Mouse (Mus musculus) embryonic facial prominence, embryonic 11.5 days (tissue): Measurements from ENCODE around the gene Duoxa2. TPM values are rescaled to one million over a fixed set of nuclear protein-coding genes. Genes with fewer than 3 reads are reported as not detected.
A peak's percentile ranks its signal among the peaks of the same experiment; 100 is the strongest.

Experiments
- ATAC-seq: fragments of 200-750 bp; cut with Nextera tagmentation; replicated peaks from 2 replicates; pipeline ENCODE4 v1.8.0; 2017; ENCODE audit warnings: low read depth; ENCODE audit not compliant: insufficient number of reproducible peaks, low FRiP score, low TSS enrichment
- DNase-seq: peaks from one replicate; pipeline ENCODE4 v3.0.0-alpha.2; 2015; ENCODE audit warnings: low spot score
- H3K27ac ChIP-seq: fragments of 300-500 bp; sonication (generic); replicated peaks from 2 replicates; pipeline ENCODE4 v1.5.1; 2014; ENCODE audit warnings: mild to moderate bottlenecking, low read depth, low read length, control low read depth
- H3K27me3 ChIP-seq: fragments of 300-500 bp; sonication (generic); 2 replicates; pipeline ENCODE4 v1.6.1; 2014; ENCODE audit warnings: mild to moderate bottlenecking, low read length, moderate library complexity, mixed read lengths; ENCODE audit not compliant: control insufficient read depth, insufficient read depth
- H3K36me3 ChIP-seq: fragments of 300-500 bp; sonication (generic); replicated peaks from 2 replicates; pipeline ENCODE4 v1.6.1; 2014; ENCODE audit warnings: low read depth, mild to moderate bottlenecking, low read length, moderate library complexity, mixed read lengths; ENCODE audit not compliant: control insufficient read depth, insufficient read depth
- H3K4me1 ChIP-seq: fragments of 300-500 bp; sonication (generic); 2 replicates; pipeline ENCODE4 v1.6.1; 2014; ENCODE audit warnings: low read length, mixed read lengths; ENCODE audit not compliant: control insufficient read depth, insufficient read depth
- H3K4me2 ChIP-seq: fragments of 300-500 bp; sonication (generic); 2 replicates; pipeline ENCODE4 v1.6.1; 2014; ENCODE audit warnings: low read depth, mild to moderate bottlenecking, control low read depth, low read length, moderate library complexity
- H3K4me3 ChIP-seq: fragments of 300-500 bp; sonication (generic); 2 replicates; pipeline ENCODE4 v1.5.1; 2014; ENCODE audit warnings: low read depth, low read length, control low read depth
- H3K9ac ChIP-seq: fragments of 300-500 bp; sonication (generic); replicated peaks from 2 replicates; pipeline ENCODE4 v1.6.1; 2014; ENCODE audit warnings: mild to moderate bottlenecking, control low read depth, low read length
- H3K9me3 ChIP-seq: fragments of 300-500 bp; sonication (generic); replicated peaks from 2 replicates; pipeline ENCODE4 v1.6.1; 2016; ENCODE audit warnings: mild to moderate bottlenecking, low read length, inconsistent platforms, mixed read lengths; ENCODE audit not compliant: control insufficient read depth
- WGBS: fragments of 180-500 bp; shearing (Covaris S2); extraction: QIAGEN DNeasy Blood & Tissue Kit; methylation state at CpG from one replicate; pipeline ENCODE4 v1.1.7; 2014; 5-methylcytosine and 5-hydroxymethylcytosine counted together
- polyA plus RNA-seq: library from polyadenylated mRNA; unstranded; fragments of >200 nt; fragmentation: Nextera tagmentation; extraction: Ambion mirVana; gene quantifications from 2 replicates; pipeline ENCODE4 v1.2.1, GENCODE M21; 2014

Duoxa2 gene
- polyA plus RNA-seq = not detected in 2 replicates

DNA sequence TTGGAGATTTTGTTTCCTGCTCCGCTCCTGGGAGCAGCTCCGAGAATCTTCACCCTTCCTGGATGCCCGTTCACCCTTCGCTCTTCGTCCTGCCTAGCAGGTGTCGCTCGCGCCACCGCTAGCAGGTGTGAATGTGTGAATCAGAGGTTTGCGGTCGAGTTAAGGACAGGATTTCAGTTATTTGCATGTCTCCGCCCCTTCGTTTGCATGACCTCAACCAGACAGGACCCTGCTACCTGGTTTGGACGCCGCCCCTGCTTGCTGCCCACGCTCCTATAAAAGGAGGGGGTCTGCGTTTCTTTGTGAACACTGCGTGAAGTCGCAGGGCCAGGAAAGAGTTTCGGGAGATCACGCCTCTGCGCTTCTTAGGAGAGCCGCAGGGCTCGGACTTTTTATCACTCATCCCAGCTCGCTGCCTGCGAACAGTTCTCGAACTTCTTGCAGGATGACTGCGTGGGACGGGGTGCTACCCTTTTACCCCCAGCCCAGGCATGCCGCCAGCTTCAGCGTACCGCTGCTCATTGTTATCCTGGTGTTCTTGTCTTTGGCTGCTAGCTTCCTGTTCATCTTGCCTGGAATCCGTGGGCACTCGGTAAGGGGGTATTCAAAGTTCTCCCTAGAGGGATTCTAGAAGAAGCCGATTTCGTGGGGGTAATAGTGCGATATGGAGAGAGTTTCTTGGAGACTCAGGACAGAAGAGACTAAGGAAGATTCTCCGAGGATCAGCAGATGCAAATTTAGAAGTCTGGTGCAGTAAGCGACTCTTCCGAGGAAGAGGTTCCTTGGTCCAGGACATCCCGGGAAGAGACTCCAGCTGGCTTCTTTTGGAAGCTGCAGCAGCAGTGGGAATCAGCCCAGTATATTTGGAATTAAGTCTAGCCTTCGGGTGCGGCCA, at the start of gene Duoxa2:
Duoxa2 (plus strand) TSS at position 305 of the 895 bp plus-strand sequence.
- H3K27me3 ChIP-seq = peaks cover 75% of the 10 kb centered on the region
- DNase-seq (peak; percentile 43), ATAC-seq (no peak)
- H3K9me3 ChIP-seq = no peaks in the 10 kb centered on the region
- H3K9ac ChIP-seq = no peak within 1 kb of the TSS; the same call in 1 of the 2 replicates
- peak within 1 kb of the TSS; percentile 17; the same call in 1 of the 2 replicates for H3K4me3 ChIP-seq
- H3K4me1 ChIP-seq = peaks cover 4% of the 10 kb centered on the region; the same call in 1 of the 2 replicates
- peak within 1 kb of the TSS; percentile 37 for H3K4me2 ChIP-seq
- H3K36me3 ChIP-seq = no peaks in the 10 kb centered on the region
- no peak within 1 kb of the TSS for H3K27ac ChIP-seq
- under 1% methylated on average over 43 of the region's 43 CpGs for WGBS

DNA sequence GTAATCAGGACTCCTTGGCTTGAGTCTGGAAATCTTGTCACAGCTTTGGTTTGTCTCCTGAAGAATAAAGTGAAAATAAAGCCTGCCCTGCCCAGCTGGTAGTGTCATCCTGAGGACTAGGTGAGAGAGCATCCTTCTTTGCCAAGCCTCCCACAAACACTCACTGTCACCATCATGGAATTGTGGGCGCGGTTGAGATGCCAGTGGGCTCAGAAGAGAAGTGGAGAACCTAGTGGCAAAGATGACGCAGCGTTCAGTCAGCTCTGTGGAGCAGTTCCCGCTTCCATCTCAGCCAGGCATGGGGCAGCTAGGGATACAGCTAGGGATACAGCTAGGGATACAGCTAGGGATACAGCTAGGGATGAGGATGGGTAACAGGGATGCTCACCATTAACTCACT, 42.7 kb upstream of the Duoxa2 start:
- 90% methylated on average over 5 of the region's 5 CpGs for WGBS

DNA sequence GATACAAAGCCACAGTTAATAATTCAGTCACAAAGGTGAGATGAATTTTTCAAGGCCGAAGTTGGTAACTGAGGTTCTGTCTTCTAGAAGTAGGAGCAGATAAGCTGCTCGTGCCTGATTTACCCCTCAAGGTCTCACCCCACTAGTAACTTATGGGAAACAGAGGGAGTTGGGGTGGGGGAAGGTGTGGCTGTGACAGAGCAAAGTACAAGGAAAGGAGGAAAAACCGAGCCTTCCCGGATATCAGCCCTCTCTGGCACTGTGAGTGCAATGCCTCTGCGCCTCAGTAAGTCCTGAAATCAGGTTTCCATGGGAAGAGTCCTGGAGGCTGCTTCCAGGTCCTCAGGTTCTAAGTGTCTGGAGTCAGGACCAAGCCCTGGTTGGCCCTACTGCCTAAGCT, 38.0 kb upstream of the Duoxa2 start:
- no peaks in the 10 kb centered on the region for H3K9me3 ChIP-seq
- no peaks in the 10 kb centered on the region for H3K4me1 ChIP-seq
- 89% methylated on average over 5 of the region's 5 CpGs for WGBS
- H3K9ac ChIP-seq = no peak overlapping the region
- H3K4me2 ChIP-seq = no peak overlapping the region
- ATAC-seq (no peak), DNase-seq (no peak)
- H3K27ac ChIP-seq = no peak overlapping the region
- H3K36me3 ChIP-seq = no peaks in the 10 kb centered on the region
- H3K4me3 ChIP-seq = no peak overlapping the region
- no peaks in the 10 kb centered on the region for H3K27me3 ChIP-seq

More for the DNA sequence above, 42.7 kb upstream of the Duoxa2 start:
- DNase-seq = no peak
- H3K4me2 ChIP-seq = no peak overlapping the region
- H3K4me3 ChIP-seq = no peak overlapping the region
- no peaks in the 10 kb centered on the region for H3K9me3 ChIP-seq
- no peak overlapping the region for H3K27ac ChIP-seq
- H3K27me3 ChIP-seq = no peaks in the 10 kb centered on the region
- no peaks in the 10 kb centered on the region for H3K36me3 ChIP-seq
- no peaks in the 10 kb centered on the region for H3K4me1 ChIP-seq
- no peak for ATAC-seq
- H3K9ac ChIP-seq = no peak overlapping the region

DNA sequence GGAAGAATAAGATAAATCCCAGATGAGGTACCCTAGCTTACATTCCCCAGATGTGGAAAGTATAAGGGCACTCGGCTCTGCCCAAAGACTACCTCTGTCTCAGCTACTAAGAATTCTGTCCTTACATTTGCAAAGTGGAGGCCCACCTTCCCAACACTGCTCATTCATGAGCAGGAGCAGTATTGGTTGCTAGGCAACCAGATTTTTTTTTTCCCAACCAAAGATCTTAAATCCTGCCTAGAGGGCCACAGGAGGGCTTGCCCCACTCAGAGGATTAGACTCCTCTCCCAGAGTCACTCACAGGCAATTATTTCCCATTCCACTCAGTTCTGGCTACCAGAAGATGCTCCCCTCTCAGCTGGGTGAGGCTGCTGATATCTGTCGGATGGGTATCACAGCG, 34.0 kb upstream of the Duoxa2 start:
- Histone ChIP-seq H3K36me3 (no peaks in the 10 kb centered on the region), H3K4me2 (no peak overlapping the region), H3K4me3 (no peak overlapping the region), H3K4me1 (no peaks in the 10 kb centered on the region), H3K27me3 (no peaks in the 10 kb centered on the region), H3K9ac (no peak overlapping the region), H3K27ac (no peak overlapping the region), H3K9me3 (no peaks in the 10 kb centered on the region)
- peak; percentile 76 for DNase-seq
- ATAC-seq = peak; percentile 71; the same call in 1 of the 2 replicates
- WGBS = 72% methylated on average over 3 of the region's 3 CpGs

DNA sequence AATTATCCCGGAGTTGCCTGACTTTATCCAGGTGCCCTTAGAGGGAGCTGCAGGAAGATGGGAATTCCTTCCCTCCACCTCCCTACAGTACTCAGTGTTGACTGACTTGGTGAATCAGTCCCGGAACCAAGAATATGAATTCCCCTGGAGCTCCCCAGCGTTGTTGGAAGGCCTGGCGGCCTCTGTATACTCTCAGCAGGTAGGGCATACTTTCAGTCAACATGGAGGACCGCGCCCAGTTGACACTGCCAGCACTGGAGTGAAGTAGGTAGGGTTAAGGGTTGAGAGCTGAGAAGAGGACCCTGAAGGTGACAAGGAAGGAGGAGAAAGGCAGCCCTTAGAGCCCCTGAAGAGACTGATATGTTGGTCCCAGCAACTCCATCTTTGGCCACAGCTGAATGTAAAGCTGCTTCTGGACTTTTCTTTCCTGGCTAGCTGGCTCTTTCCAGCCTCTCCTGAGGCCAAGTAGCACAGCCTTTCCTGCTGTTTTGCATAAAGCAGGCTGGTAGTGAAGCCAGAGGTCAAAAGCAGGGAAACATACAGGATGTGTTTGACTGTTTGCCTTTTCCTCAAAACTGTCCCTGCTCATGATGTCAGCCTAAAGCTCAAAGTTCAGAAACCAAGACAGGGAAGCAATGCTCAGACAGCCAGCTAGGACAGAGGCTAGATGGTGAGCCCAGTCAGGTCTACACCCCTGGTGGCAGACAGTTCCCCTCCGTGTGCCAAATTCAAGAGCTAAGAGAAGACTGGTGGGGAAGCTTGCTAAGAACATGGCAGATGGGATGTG, 32.1 kb upstream of the Duoxa2 start:
- no peak for DNase-seq
- Histone ChIP-seq H3K9me3 (no peaks in the 10 kb centered on the region), H3K27me3 (no peaks in the 10 kb centered on the region), H3K4me1 (no peaks in the 10 kb centered on the region), H3K4me2 (no peak overlapping the region), H3K36me3 (no peaks in the 10 kb centered on the region), H3K4me3 (no peak overlapping the region), H3K27ac (no peak overlapping the region), H3K9ac (no peak overlapping the region)
- WGBS = 85% methylated on average over 7 of the region's 7 CpGs
- no peak for ATAC-seq

DNA sequence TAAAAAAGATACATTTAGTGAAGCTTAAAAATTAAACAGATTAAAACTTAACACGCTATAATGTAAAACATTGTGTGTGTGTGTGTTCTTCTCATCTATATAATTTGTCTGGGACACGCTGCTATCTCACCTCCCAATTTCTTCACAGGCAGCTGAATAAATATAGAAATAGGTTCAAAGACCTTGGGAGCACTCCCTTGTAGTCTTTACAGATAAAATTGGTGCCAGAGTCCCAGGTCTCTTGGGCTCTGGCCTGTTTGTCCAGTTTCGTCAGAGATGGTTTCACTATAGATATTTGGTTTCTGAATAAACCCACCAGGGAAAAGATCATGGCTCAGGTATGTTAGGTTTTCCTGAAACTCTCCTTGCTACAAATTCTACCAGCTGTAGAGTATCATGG, 19.9 kb upstream of the Duoxa2 start:
- WGBS = 89% methylated on average over 3 of the region's 3 CpGs

DNA sequence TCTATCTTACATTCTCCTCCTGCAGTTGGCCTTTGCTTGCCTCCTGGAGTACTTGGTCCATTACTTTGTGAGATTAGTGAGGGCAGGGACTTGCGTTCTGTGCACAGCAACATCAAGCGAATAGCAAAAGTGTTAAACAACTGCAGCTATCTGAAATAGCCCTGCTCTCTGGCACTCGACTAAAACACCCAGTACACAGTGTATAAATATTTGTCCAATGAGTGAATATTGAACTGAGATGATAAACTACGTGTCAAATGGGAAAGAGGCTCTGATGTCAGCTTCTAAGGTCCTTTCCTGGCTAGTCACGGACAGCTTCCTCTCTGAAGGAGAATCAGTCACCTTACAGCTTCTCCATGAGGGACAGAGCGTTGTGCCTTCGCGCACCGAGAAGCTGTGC, 14.6 kb upstream of the Duoxa2 start:
- Histone ChIP-seq H3K4me1 (no peaks in the 10 kb centered on the region), H3K36me3 (no peaks in the 10 kb centered on the region), H3K4me2 (no peak overlapping the region), H3K27ac (no peak overlapping the region), H3K27me3 (no peaks in the 10 kb centered on the region), H3K9me3 (no peaks in the 10 kb centered on the region), H3K9ac (no peak overlapping the region), H3K4me3 (no peak overlapping the region)
- 86% methylated on average over 9 of the region's 9 CpGs for WGBS
- DNase-seq = no peak
- ATAC-seq = no peak

More for the DNA sequence above, 19.9 kb upstream of the Duoxa2 start:
- H3K27ac ChIP-seq = no peak overlapping the region
- no peaks in the 10 kb centered on the region for H3K27me3 ChIP-seq
- H3K4me3 ChIP-seq = no peak overlapping the region
- H3K36me3 ChIP-seq = no peaks in the 10 kb centered on the region
- no peaks in the 10 kb centered on the region for H3K4me1 ChIP-seq
- no peaks in the 10 kb centered on the region for H3K9me3 ChIP-seq
- no peak overlapping the region for H3K4me2 ChIP-seq
- no peak overlapping the region for H3K9ac ChIP-seq
- no peak for DNase-seq
- ATAC-seq = no peak

DNA sequence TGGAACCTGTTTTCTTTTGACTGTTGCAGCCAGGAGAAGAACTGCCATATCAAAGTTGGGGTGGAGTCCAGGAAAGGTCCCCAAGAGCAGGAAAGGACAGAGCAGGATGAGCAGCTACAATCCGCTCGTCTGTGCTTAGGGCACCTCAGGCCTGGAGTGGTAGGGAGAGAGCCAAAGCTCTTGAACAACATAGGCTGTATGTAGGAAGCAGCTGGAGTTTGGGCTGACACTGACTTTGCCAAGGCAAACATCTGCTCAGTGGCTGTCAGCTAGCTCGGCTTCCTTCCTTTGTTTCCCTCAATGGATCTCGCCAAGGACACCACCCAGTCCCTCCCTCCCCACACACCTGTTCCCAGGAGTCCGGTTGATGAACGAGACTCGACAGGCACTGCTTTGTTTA, 12.6 kb upstream of the Duoxa2 start:
- DNase-seq = no peak
- Histone ChIP-seq H3K27me3 (no peaks in the 10 kb centered on the region), H3K4me3 (no peak overlapping the region), H3K4me2 (no peak overlapping the region), H3K4me1 (no peaks in the 10 kb centered on the region), H3K27ac (no peak overlapping the region), H3K9ac (no peak overlapping the region), H3K9me3 (no peaks in the 10 kb centered on the region), H3K36me3 (no peaks in the 10 kb centered on the region)
- WGBS = 74% methylated on average over 7 of the region's 7 CpGs
- no peak for ATAC-seq
